In the genomic region with DNA sequence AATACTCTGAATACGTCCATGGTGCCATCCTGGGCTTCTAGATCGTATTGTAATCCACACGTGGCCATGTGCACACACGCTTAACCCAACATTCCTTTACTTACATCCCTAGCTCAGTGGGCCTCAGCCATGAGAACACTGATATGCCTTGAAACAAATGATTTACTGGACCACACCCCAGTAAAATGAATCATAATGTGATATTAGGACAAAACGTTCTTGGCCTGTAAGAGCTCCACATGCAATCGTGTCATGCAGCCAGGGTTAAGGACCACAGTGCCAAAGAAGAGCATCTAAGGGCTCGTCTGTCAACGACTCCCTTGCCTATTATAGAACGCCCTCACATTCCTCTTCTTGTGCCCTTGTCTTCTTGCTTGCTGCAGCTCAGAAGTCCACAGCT, we compare ENCODE assay signal across 16 mouse cellular contexts.
"Had no signal": no experiment of that assay in that cellular context is flagged by ENCODE, and none has a peak within 500 bp of the region (broad histone marks: within the 10 kb centered on the region; RNA-seq: fewer than 3 reads in every experiment).

No protein-coding gene starts in this region.

- H3K9me3 ChIP-seq: limb, embryonic 12.5 days; limb, embryonic 15.5 days; midbrain, embryonic 13.5 days had no signal

- H3K9ac ChIP-seq: limb, embryonic 12.5 days; limb, embryonic 15.5 days; liver, embryonic 14.5 days; liver, postnatal 0 days; midbrain, embryonic 13.5 days had no signal

- H3K4me1 ChIP-seq: limb, embryonic 15.5 days had no signal

- H3K27me3 ChIP-seq: limb, embryonic 12.5 days; limb, embryonic 15.5 days; midbrain, embryonic 13.5 days had no signal

- H3K4me2 ChIP-seq: limb, embryonic 12.5 days; limb, embryonic 15.5 days; liver, embryonic 11.5 days; midbrain, embryonic 13.5 days had no signal

- ATAC-seq: liver, postnatal 0 days; midbrain, embryonic 13.5 days; midbrain, embryonic 16.5 days had no signal

- H3K27ac ChIP-seq: limb, embryonic 12.5 days; limb, embryonic 15.5 days; liver, embryonic 14.5 days; macrophage; midbrain, embryonic 13.5 days; stomach, postnatal 0 days had no signal

- DNase-seq: kidney, adult 9 months; kidney, postnatal 14 days; kidney, postnatal 4 days; left cerebral cortex, postnatal 4 days; liver, postnatal 0 days; thymus, adult 2 months; thymus, postnatal 14 days; thymus, postnatal 4 days had no signal

- H3K4me3 ChIP-seq: limb, embryonic 12.5 days; limb, embryonic 15.5 days; midbrain, embryonic 13.5 days had no signal

- H3K36me3 ChIP-seq: limb, embryonic 12.5 days; limb, embryonic 15.5 days; midbrain, embryonic 13.5 days had no signal
